Mouse (Mus musculus): ENCODE measurements at regions not wholly inside any gene's neighbourhood (a gene's known extent, or its start where the extent isn't known, plus 50 kb on each side); places are given as distances from the start of the nearest gene placed in this dataset.

DNA sequence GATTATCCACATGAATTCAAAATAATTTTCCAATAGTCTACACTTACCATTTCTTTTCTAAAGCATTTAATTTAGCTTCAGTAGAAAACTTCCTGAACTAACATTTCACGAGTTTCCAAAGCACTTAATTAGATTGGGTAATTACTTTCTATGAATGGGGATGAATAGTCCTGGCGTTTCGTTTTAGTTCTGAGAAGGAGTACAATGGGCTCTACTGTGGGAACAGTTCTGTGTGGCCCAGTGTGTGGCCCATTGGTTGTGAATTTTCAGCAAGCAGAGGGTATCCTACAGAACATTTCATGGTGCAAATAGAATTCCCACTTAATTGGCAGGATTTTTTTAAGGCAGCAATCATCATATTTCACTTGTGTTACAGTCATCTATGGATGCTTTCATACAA, 95.5 kb downstream of the 1700017N19Rik start:
- no peak for DNase-seq (ENCODE audit: low read depth, low spot score)

DNA sequence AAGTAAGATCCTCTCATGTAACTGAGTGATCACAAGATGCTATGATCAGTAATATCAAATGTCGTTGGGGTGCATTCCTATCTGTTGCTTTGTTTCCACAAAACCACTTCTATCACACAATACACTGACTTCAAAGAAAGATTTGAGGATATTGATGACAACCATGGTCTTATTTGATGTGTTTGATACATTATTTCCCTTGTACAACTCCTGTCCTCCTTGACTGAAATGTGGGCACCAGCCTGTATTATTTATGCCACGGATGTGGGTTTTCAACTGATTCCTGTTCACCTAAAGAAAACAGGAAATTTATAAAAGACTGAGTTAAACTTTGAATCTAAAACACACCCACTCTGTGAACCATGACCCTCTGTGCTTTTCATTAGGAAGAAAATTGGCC, 105.7 kb downstream of the 1700017N19Rik start:
- DNase-seq (ENCODE audit: low read depth, low spot score): no peak

- DNase-seq (ENCODE audit: low read depth, low spot score): no peak
Observed at GRCm38 (mm10) chr10:100699206-100699605, 108.9 kb downstream of the 1700017N19Rik start.

- DNase-seq (ENCODE audit: low read depth, low spot score): peak; percentile 3
Observed at GRCm38 (mm10) chr10:100700281-100701205, 110.3 kb downstream of the 1700017N19Rik start.

DNA sequence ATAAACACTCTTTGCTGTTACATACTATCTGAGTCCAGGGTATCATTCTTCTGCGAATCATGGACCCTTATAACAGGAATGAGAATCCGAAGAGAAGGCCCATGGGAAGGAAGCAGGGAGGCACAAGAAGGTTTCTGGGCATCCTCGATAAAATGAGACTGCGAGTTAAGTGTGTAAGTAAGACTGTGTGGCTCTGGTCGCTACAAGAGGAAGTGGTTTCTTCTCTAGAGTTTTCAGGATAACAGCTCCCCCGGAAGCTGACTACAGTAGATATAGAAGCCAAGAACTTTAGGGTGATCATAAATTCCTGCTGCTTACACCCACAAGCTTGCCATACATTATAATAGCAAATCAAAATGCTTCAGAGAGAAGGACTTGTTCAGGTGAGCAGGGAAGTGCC, 111.7 kb downstream of the 1700017N19Rik start:
- no peak for DNase-seq (ENCODE audit: low read depth, low spot score)

DNA sequence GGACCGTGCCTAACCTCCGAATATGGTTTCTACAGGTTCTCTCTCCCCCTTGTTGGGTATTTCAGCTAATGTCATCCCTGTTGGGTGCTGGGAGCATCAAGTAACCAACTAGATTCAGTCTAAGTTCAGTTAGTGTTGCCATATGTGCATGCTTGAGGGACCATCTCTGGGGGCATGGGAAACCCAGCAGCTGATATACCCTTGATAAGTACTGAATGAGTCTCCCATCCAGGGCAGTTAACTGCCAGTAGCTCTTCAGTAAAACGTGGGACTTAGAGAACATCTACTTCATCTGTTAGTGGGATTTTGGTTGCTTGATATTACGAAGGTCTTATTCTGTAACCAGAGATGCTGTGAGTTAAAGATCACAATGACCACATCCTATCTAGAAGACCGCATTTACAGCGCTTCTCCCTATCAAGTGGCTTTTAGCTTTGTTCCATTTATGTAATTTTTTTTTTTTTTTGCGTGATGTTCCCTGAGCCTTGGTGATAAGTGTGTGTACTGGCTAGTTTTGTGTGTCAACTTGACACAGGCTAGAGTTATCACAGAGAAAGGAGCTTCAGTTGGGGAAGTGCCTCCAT, 125.9 kb downstream of the 1700017N19Rik start:
- no peak for DNase-seq (ENCODE audit: low read depth, low spot score)

GRCm38 (mm10) chr10:100718574-100718973, 128.3 kb downstream of the 1700017N19Rik start:
- DNase-seq (ENCODE audit: low read depth, low spot score): no peak

- DNase-seq (ENCODE audit: low read depth, low spot score): peak; percentile 2
Observed at GRCm38 (mm10) chr10:100741269-100741668, 151.0 kb downstream of the 1700017N19Rik start.

- peak; percentile 67 for DNase-seq (ENCODE audit: low read depth, low spot score)
Observed at GRCm38 (mm10) chr10:100742065-100742464, 151.8 kb downstream of the 1700017N19Rik start.

DNA sequence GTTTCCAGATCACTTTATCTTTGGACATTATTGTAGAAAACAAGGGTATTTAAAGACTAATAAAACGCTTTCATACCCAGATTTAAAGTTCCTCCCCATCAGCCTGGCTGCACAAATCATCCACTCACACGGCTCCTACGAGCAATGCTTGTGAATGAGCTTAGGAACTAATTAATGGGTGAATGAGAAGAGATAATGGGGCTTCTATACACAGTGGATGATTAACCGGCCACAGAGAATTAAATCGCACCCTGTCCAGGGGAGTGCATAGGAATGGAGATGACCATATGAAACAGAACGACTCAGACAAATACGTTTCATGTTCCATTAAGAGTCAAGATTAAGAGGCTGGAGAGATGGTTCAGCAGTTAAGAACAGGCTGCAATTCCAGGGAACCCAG, 155.9 kb downstream of the 1700017N19Rik start:
- no peak for DNase-seq (ENCODE audit: low read depth, low spot score)

DNA sequence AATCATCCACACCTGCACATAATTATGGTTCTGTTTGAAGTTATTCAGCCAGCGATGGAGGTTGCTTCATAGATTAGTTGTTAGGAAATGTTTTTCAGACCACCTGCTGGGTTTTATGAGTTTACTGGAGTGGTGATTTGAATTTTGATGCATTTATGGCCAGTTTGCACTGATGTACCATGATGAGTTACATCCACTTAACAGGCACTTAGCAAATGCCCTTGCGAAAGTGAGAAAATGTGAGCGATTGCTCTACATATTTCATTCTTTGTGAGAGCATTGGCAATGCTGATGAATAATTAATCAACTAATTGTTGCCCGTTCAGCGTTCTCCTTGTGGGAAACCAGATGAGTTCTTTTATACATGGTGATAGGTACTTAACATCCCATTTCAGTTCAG, 164.7 kb downstream of the 1700017N19Rik start:
- DNase-seq (ENCODE audit: low read depth, low spot score): no peak

DNA sequence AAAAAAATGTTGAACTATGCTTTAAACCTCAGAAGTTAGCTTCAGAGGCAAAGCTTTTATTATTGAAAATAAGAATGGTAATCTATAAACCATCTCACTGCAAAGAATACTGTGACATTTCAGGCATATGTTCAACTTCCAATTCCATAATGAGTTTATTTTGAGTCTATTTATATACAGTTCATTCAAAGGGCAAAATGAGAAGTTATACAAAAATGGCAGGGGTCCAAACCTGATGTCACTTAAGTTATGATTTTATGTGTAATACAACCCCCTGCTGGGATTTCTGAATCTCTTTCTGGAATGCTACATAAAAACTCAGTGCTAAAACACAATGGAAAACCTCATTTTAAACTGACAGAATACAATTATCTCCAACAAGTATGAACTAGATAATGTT, 184.0 kb downstream of the 1700017N19Rik start:
- no peak for DNase-seq (ENCODE audit: low read depth, low spot score)

GRCm38 (mm10) chr10:100792166-100792565, 201.9 kb downstream of the 1700017N19Rik start:
- no peak for DNase-seq (ENCODE audit: low read depth, low spot score)

DNA sequence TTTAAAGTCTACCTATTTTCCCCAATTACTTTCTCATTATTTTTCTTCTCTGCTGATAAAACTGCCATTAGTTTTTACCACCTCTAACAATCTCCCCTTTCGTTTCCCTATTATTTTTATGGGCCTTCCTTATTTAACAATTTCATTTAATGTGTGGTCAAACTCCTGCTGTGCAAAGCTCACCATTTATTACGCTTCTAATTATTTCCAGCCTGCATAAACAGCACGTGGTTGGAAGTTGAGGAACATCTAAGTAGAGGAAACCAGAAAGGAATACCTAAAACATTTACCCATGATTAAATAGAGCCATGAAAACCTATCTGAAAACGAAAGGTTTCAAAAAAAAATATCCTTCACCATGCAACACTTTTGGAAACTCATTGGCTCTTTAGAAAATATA, 202.3 kb downstream of the 1700017N19Rik start:
- no peak for DNase-seq (ENCODE audit: low read depth, low spot score)

GRCm38 (mm10) chr10:100795215-100795972, 205.1 kb downstream of the 1700017N19Rik start:
- no peak for DNase-seq (ENCODE audit: low read depth, low spot score)

DNA sequence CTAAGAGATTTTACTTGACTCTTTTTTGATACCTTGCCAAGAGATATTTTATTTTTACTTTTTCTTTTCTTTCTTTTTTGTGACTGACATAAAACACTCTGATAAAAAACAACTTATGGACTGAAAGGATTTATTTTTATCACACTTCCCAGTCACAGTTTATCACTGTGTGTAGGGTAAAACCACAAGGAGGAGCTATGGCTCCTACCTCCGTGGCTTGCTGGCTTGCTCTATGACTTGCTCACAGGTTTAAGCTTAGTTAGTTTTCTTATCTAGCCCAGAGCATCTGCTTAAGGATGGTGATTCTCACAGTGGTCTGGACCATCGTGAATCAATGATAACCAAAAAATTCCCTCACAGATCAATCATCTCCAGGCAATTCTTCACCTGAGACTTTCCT, 221.4 kb downstream of the 1700017N19Rik start:
- DNase-seq (ENCODE audit: low read depth, low spot score): no peak

- no peak for DNase-seq (ENCODE audit: low read depth, low spot score)
Observed at GRCm38 (mm10) chr10:100834794-100835193, 244.5 kb downstream of the 1700017N19Rik start.

DNA sequence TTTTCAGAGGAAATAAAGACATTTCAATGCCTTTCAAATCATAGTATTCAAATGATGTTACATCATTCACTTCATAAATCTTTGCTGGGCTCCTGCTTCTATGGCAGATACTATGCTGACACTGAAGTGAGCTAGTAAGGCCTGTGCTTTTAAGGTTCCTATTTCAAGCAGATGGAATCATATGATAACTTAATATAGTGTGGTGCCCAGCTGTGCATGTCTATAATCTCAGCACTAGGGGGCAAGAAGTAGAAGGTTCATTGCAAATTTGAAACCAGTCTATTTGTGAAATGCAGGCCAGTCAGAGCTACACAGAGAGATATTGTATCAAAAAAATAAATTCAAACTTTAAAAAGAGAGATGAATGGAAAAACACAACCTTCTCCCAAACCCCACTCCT, 262.9 kb downstream of the 1700017N19Rik start:
- no peak for DNase-seq (ENCODE audit: low read depth, low spot score)

GRCm38 (mm10) chr10:100856509-100856908, 266.2 kb downstream of the 1700017N19Rik start:
- no peak for DNase-seq (ENCODE audit: low read depth, low spot score)

DNA sequence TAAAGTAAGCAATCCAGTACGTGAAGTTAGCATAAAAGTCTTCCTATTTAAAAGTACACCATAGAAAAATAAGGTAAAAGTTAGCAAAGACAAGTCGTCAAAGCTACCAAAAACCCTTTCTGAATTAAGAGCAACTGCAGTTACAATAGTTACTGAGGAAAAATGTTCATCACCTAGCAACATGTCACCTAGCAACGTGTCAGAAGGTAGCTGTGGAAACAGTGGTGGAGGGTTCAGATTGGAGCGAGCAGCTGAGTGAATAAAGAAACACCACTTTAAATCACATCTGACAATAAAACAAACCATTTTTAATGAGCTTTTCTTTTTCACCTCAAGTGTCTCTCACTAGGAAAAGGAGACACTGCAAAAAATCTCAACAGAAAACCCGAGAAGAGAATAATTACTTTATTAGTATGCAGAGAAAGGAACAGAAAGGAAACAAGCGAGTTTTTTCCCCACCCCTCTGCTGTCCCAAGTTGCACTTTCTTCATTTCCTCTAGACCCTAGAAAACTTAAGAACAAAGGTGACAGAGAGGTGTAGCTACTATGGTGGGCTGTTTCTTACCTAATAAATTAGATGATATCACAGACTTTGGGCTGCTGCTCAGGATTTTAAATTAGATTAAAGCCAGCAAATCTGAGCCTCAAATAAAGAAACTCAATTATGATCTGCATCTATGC, 275.4 kb downstream of the 1700017N19Rik start:
- DNase-seq (ENCODE audit: low read depth, low spot score): no peak

GRCm38 (mm10) chr10:100868360-100868916, 278.2 kb downstream of the 1700017N19Rik start:
- DNase-seq (ENCODE audit: low read depth, low spot score): no peak

All from 3T3-L1 (cell line).